In genomic region chr7:118572039-118572438, GRCm38 (mm10) we compare ENCODE assay signal across 25 mouse cellular contexts. TPM values are rescaled to one million over a fixed set of nuclear protein-coding genes. Genes with fewer than 3 reads are reported as not detected.
DNase-seq lines count a peak whose midpoint lies in the region; ATAC-seq and TF ChIP-seq lines count a peak whose summit lies in the region.
"Had no signal": no experiment of that assay in that cellular context is flagged by ENCODE, and none has a peak within 500 bp of the region (broad histone marks: within the 10 kb centered on the region; RNA-seq: fewer than 3 reads in every experiment).

No protein-coding gene starts in this region.

- H3K4me1 ChIP-seq in liver, adult 2 months (ENCODE audit: control insufficient read depth, insufficient read depth, low read length), result peaks cover 3% of the 10 kb centered on the region; the same call in 1 of the 2 replicates
- H3K4me1 ChIP-seq in liver, embryonic 12.5 days, result no peaks in the 10 kb centered on the region
- no peaks in the 10 kb centered on the region for H3K4me1 ChIP-seq in intestine, embryonic 15.5 days (replicated peaks)
- H3K4me1 ChIP-seq: embryonic facial prominence, embryonic 12.5 days; heart, embryonic 13.5 days; midbrain, embryonic 15.5 days had no signal

- H3K9ac ChIP-seq in liver, adult 2 months (ENCODE audit: low read depth, low read length), result no peak overlapping the region
- no peak overlapping the region for H3K9ac ChIP-seq in liver, embryonic 12.5 days
- H3K9ac ChIP-seq in intestine, embryonic 15.5 days, result no peak overlapping the region
- H3K9ac ChIP-seq: embryonic facial prominence, embryonic 12.5 days; forebrain, embryonic 13.5 days; heart, embryonic 13.5 days; hindbrain, embryonic 14.5 days; midbrain, embryonic 15.5 days had no signal

- peak; percentile 22 for DNase-seq in adrenal gland, postnatal 10 days
- DNase-seq in adrenal gland, adult (ENCODE audit: inconsistent age in 2 of 2, low spot score in 1 of 2), result no peak
- DNase-seq in liver, adult 2 months (ENCODE audit: extremely low read depth, low read depth, low spot score), result peak; percentile 98
- peak; percentile 63 for DNase-seq in lung, postnatal 25 days (ENCODE audit: low spot score)
- no peak for DNase-seq in cerebellum, adult 9-11 months
- DNase-seq in urinary bladder, adult 2 months (ENCODE audit: low spot score), result no peak
- DNase-seq: cerebellum, adult 8-10 months; gastrocnemius, postnatal 10 days; heart, adult 11 months; heart, postnatal 36 days; kidney, postnatal 25 days; right cerebral cortex, postnatal 14 days; thymus, postnatal 14 days had no signal

- no peaks in the 10 kb centered on the region for H3K27me3 ChIP-seq in liver, adult 2 months (ENCODE audit: control insufficient read depth, insufficient read depth, low read length)
- no peaks in the 10 kb centered on the region for H3K27me3 ChIP-seq in liver, embryonic 12.5 days (replicated peaks)
- H3K27me3 ChIP-seq in intestine, embryonic 15.5 days (replicated peaks), result no peaks in the 10 kb centered on the region
- H3K27me3 ChIP-seq: embryonic facial prominence, embryonic 12.5 days; forebrain, embryonic 13.5 days; heart, embryonic 13.5 days; midbrain, embryonic 15.5 days had no signal

- ATAC-seq in liver, embryonic 12.5 days, result no peak
- ATAC-seq in intestine, embryonic 15.5 days, result peak; percentile 74
- ATAC-seq: forebrain, embryonic 13.5 days; midbrain, embryonic 15.5 days had no signal

- H3K9me3 ChIP-seq in liver, embryonic 12.5 days (replicated peaks), result no peaks in the 10 kb centered on the region
- H3K9me3 ChIP-seq in intestine, embryonic 15.5 days, result no peaks in the 10 kb centered on the region
- H3K9me3 ChIP-seq: embryonic facial prominence, embryonic 12.5 days; G1E; heart, embryonic 13.5 days; midbrain, embryonic 15.5 days had no signal

- no peak overlapping the region for H3K27ac ChIP-seq in liver, adult 2 months (replicated peaks; ENCODE audit: insufficient read depth, low read depth, low read length)
- H3K27ac ChIP-seq in liver, embryonic 12.5 days, result no peak overlapping the region
- H3K27ac ChIP-seq in intestine, embryonic 15.5 days, result no peak overlapping the region
- H3K27ac ChIP-seq: embryonic facial prominence, embryonic 12.5 days; forebrain, embryonic 13.5 days; heart, embryonic 13.5 days; hindbrain, embryonic 14.5 days; midbrain, embryonic 15.5 days had no signal

- H3K79me2 ChIP-seq in liver, adult 2 months (ENCODE audit: control insufficient read depth, insufficient read depth, low read length), result no peaks in the 10 kb centered on the region; the same call in 1 of the 2 replicates

- no peak for TF ChIP-seq CTCF in liver, adult 2 months (IDR thresholded peaks at IDR 0.05; ENCODE audit: low read depth, low read length)

- WGBS in liver, adult 2 months, result 9% methylated on average over 5 of the region's 5 CpGs
- 53% methylated on average over 5 of the region's 5 CpGs for WGBS in liver, embryonic 12.5 days (ENCODE audit: insufficient replicate concordance)
- WGBS in intestine, embryonic 15.5 days, result 49% methylated on average over 5 of the region's 5 CpGs

- no peak overlapping the region for H3K4me3 ChIP-seq in liver, adult 2 months (ENCODE audit: insufficient read depth, low read depth, low read length)
- H3K4me3 ChIP-seq in liver, embryonic 12.5 days, result no peak overlapping the region
- H3K4me3 ChIP-seq in intestine, embryonic 15.5 days (replicated peaks), result no peak overlapping the region
- H3K4me3 ChIP-seq: embryonic facial prominence, embryonic 12.5 days; erythroblast, embryonic 14.5 days; forebrain, embryonic 13.5 days; heart, embryonic 13.5 days; midbrain, embryonic 15.5 days; myocyte had no signal

- no peak overlapping the region for H3K4me2 ChIP-seq in liver, embryonic 12.5 days
- H3K4me2 ChIP-seq in intestine, embryonic 15.5 days (replicated peaks), result no peak overlapping the region
- H3K4me2 ChIP-seq: embryonic facial prominence, embryonic 12.5 days; forebrain, embryonic 13.5 days; heart, embryonic 13.5 days; hindbrain, embryonic 14.5 days; midbrain, embryonic 15.5 days had no signal

- TF ChIP-seq POLR2A in liver, adult 2 months (IDR thresholded peaks at IDR 0.05; ENCODE audit: extremely low read depth, insufficient read depth, low read length), result no peak

- H3K36me3 ChIP-seq in liver, adult 2 months (ENCODE audit: control insufficient read depth, insufficient read depth, low read length), result no peaks in the 10 kb centered on the region
- no peaks in the 10 kb centered on the region for H3K36me3 ChIP-seq in liver, embryonic 12.5 days
- no peaks in the 10 kb centered on the region for H3K36me3 ChIP-seq in intestine, embryonic 15.5 days
- H3K36me3 ChIP-seq: embryonic facial prominence, embryonic 12.5 days; G1E; heart, embryonic 13.5 days; midbrain, embryonic 15.5 days had no signal

RNA-seq across cellular contexts. Expression of gene Tmc7, which starts 12.5 kb away (rescaled TPM):
- 1 to 10 TPM; 1.3 to 2.1 TPM for total RNA-seq in adrenal gland, postnatal 10 days (2021)
- total RNA-seq in liver, adult 2 months (2014; rRNA removed), result 1.9 and 3.2 TPM in 2 replicates
- 0.33 and 0.39 TPM in 2 replicates for polyA plus RNA-seq in liver, adult 2 months (2012; rRNA removed)
- 0.46 and 0.49 TPM in 2 replicates for polyA plus RNA-seq in liver, embryonic 12.5 days (2016; fragmentation: Nextera tagmentation; extraction: Ambion mirVana)
- polyA plus RNA-seq in intestine, embryonic 15.5 days (2015; fragmentation: Nextera tagmentation; extraction: Ambion mirVana), result 2.0 and 2.4 TPM in 2 replicates
- polyA plus RNA-seq in urinary bladder, adult 2 months (2012; rRNA removed), result 9.2 and 9.3 TPM in 2 replicates
- total RNA-seq: G1E; megakaryocyte-erythroid progenitor cell, adult 5-6 weeks had no signal
- polyA plus RNA-seq: erythroblast, embryonic 14.5 days; G1E had no signal

RNA-seq across cellular contexts. Expression of gene Tmc5, which starts 25.1 kb away (rescaled TPM):
- under 1 TPM; 0.45 to 0.64 TPM for total RNA-seq in adrenal gland, postnatal 10 days (2021)
- under 0.01 TPM in 1 of 2 replicates, not detected in the other for total RNA-seq in liver, adult 2 months (2014; rRNA removed)
- polyA plus RNA-seq in liver, adult 2 months (2012; rRNA removed), result 0.05 and 0.99 TPM in 2 replicates
- polyA plus RNA-seq in liver, embryonic 12.5 days (2016; fragmentation: Nextera tagmentation; extraction: Ambion mirVana), result not detected in 2 replicates
- polyA plus RNA-seq in intestine, embryonic 15.5 days (2015; fragmentation: Nextera tagmentation; extraction: Ambion mirVana), result 9.6 and 11.3 TPM in 2 replicates
- 0.04 TPM in 2 replicates for polyA plus RNA-seq in urinary bladder, adult 2 months (2012; rRNA removed)
- total RNA-seq: megakaryocyte-erythroid progenitor cell, adult 5-6 weeks had no signal
- polyA plus RNA-seq: erythroblast, embryonic 14.5 days; G1E; myocyte; spleen, adult 2 months had no signal

RNA-seq across cellular contexts. Expression of gene Coq7, which starts 38.9 kb away (rescaled TPM):
- total RNA-seq in adrenal gland, postnatal 10 days (2021), result 10 to 100 TPM; 71.9 to 78.3 TPM
- total RNA-seq in liver, adult 2 months (2014; rRNA removed), result 40.1 and 51.7 TPM in 2 replicates
- 37.4 and 41.5 TPM in 2 replicates for polyA plus RNA-seq in liver, adult 2 months (2012; rRNA removed)
- polyA plus RNA-seq in liver, embryonic 12.5 days (2016; fragmentation: Nextera tagmentation; extraction: Ambion mirVana), result 62.9 and 64.4 TPM in 2 replicates
- 124 and 134 TPM in 2 replicates for polyA plus RNA-seq in intestine, embryonic 15.5 days (2015; fragmentation: Nextera tagmentation; extraction: Ambion mirVana)
- polyA plus RNA-seq in urinary bladder, adult 2 months (2012; rRNA removed), result 64.4 and 72.4 TPM in 2 replicates

Comparison
In these comparisons a context has a peak if more than half of its experiments do, and no peak if none do; other contexts are left out.
1. DNase-seq: peak in adrenal gland, postnatal 10 days (single experiment), liver, adult 2 months (single experiment) and lung, postnatal 25 days (single experiment); none in adrenal gland, adult (0 of 2), cerebellum, adult 9-11 months (single experiment) and urinary bladder, adult 2 months (single experiment).